Mouse (Mus musculus): ENCODE data around the gene Dscam.

Gene Dscam

DNA sequence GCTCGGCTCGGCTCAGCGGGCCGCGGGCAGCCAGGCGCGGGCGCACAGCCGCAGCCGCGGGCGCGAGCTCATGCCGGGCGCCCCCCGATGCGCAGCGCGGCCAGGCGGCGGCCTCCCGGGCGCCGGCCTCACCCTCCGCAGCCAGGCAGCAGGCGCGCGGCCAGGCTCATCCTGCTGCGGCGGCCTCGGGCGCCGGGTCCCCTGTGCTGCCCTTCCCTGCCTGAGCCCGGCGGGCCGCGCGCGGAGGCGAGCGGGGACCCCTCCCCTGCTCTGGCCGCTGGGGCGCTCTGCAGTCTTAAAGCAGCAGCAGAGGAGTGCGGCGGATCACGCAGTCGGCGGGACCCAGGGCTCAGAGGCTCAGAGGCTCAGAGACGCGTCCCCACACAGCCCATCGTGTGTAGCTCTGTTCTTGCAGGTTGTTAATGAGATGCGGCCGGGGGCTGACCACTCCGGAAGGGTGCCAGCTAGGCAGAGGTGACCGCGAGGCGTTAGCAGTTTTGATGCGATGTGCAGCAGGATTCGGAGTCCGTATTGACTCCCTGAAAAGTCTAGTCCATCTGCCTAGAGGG is at the start of gene Dscam:
Gene Dscam, minus strand, starts transcription at position 240 of the 569 bp plus-strand sequence.
- no peak for ATAC-seq (ENCODE audit: insufficient number of reproducible peaks, low FRiP score, low TSS enrichment)

DNA sequence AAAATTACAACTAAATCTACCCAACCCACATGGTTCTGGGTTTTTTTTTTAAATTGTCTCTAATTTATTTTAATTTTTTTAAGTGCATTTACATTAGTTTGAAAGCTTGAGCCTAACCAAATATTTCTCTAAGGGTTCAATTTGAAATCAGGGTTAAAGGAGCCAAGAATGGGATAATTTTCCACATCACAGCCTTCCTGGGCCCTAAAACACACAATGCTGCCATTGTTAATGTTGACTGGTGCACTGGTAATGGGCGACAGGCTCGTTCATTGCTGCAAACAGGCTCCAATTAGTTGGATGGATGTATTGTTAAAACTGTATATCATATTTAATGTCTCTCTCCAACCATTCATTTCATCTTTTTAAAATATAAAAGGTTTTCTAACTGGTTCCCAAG is 48.8 kb upstream of the Dscam start:
- no peak for ATAC-seq (ENCODE audit: insufficient number of reproducible peaks, low FRiP score, low TSS enrichment)

DNA sequence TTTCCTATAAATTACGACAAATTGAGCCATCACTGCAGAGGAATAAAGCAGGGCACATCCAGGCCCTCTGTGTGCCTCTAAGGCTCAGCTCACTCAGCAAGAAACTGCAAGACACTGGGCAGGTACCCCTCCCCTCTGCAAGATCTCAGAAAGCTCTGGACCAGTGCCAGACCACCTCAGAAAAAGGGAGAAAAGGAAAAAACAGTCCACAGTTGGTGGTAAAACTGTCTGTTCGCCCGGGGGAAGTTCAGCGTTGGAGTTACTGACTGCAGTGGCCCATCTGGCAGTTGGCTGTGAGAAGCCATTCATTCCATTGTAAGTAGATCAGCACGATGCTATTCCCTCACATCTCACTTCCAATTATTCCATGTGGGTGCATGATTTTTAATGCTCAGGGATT is 39.4 kb upstream of the Dscam start:
- no peak for ATAC-seq (ENCODE audit: insufficient number of reproducible peaks, low FRiP score, low TSS enrichment)

DNA sequence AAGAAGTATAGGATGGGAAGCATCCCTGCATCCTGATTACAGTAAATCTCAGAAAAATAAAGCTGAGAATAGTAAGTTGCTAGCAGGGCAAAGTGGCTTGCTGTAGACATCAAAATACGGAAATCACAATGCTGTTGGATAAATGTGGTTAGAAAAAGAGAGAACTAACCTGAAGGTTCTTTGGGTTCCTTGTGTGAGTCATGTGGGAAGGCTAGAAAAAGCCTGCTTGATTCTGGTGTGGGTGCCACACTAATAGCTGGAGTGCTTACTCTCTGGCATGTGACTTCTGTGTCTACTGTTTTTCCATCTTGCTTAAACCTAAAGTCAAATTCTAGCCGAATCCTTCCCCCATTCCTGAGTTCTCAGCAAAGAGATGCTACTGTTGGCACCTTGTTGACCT is 37.7 kb upstream of the Dscam start:
- no peak for ATAC-seq (ENCODE audit: insufficient number of reproducible peaks, low FRiP score, low TSS enrichment)

DNA sequence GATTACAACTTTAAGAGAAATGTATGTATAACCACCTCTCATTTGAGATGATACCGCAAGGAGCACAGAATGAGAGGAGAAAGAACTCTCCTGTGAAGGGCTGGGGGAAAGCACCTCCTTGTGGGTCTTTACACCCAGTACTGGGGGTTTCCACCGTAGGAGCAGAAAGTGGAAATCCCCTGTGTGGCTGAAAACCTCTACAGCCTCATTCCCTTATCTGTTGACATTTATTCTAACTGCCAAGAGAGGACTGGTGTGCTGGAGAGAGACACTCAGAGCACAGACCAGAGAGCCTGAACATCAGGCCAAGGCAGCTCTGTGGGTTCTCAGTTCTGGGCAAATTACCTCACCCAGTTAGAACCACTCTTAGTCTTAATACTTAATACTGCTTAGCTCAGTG is 33.5 kb upstream of the Dscam start:
- no peak for ATAC-seq (ENCODE audit: insufficient number of reproducible peaks, low FRiP score, low TSS enrichment)

DNA sequence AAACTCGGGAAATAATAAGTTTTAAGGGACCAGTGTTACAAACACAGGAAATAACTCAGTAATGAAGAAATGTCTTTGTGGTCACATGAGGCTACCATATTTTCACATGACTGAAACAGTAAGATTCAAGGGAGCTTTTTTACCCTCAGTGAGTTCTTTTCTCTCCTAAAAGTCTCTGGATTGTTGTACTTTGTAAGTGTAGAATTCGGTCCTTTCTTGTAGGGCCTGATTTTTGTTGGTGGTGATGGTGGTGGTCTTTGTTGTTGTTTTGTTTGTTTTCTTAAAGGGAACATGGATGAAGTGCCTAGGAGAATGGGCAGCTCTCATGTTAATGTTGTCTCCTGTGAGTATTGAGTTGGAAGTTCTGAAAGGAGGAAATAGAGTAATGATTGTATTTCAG is 33.0 kb upstream of the Dscam start:
- no peak for ATAC-seq (ENCODE audit: insufficient number of reproducible peaks, low FRiP score, low TSS enrichment)

DNA sequence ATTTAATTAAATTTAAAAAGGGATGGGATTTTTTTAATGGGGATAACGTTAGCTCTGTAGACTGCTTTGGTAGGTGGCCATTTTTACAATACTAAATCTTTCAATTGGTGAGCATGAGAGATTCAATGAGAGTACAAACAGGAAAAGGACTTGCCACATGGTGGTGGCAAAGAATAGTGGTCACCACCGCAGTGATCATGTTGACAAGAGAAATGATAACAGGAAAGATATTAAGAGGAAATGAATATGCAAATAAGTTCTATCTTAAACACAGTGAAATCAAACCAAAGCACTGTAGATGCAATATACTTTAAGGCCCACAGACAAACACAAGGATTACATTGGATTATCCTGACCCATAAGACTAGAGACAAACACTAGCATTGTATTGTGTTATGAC is 24.1 kb upstream of the Dscam start:
- ATAC-seq (ENCODE audit: insufficient number of reproducible peaks, low FRiP score, low TSS enrichment), result no peak

DNA sequence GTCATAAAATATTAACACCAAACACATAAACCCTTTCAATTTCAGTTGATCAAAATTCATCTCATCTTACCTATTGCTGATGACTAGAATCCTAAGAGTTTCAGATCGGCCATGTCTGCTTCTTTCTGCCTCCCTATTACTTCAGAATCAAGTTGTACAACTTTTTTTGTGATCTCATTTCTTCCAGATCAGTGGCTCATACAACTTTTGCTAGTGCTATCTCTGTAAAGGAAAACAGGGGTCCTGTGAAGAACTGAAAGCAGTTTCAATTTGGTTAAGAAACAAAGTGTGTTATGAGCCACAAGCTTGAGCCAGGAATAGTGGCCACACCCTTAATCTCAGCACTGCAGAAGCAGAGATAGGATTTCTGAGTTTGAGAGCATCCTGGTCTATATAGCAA is 23.6 kb upstream of the Dscam start:
- no peak for ATAC-seq (ENCODE audit: insufficient number of reproducible peaks, low FRiP score, low TSS enrichment)

DNA sequence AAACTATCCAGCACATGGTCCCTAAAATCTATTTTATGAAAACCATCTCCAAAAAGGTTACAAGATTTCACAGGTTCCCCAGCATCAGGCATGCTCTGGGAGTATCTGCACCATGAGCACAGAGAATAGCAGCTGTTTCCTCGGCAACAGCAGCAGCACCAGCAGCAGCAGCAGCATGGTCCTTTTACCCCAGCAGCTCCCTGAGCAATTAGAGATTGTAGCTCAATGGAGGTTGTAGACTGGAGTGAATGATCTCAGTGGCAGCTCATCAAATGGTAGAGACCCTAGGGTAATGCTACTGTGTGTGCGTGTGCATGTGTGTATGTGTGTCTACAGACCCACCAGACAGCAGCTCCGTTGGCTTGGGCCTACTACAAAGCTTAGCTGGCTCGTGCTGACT is 21.7 kb upstream of the Dscam start:
- ATAC-seq (ENCODE audit: insufficient number of reproducible peaks, low FRiP score, low TSS enrichment), result no peak

DNA sequence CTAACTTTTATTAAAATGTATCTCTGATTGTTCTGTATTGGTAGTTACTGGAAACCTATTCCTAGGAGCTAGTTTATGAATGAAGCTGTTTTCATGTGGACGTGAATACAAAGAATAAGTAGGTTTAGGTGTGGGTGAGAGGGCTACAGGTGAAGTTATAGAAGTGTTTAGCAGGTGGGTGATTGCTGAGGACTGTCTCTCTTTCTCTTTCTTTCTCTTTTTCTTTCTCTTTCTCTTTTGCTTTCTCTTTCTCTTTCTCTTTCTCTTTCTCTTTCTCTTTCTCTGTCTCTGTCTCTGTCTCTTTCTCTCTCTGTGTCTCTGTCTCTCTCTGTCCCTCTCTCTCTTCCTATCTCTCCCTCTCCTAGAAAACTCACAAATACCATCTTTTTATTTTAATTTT is 20.1 kb upstream of the Dscam start:
- ATAC-seq (ENCODE audit: insufficient number of reproducible peaks, low FRiP score, low TSS enrichment), result no peak

DNA sequence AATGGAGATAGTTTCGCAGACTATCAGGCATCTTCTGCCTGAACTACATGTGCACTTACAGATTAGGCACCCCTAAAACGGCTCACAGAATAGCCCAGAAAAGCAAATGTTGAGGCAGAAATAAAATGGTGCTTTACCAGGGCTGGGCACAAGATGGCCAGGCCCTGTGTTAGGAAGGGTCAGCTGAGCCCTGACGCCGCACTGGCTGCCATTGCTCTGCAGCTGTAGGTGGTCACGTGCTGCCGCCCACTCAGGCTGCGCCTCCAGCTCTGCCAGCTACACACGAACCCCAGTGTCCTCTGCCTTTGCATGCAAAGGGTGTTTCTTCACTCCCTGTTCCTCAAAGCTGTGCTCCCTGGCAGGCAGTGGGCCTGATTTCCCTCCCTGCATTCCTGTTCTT is 948 bp upstream of the Dscam start:
- ATAC-seq (ENCODE audit: insufficient number of reproducible peaks, low FRiP score, low TSS enrichment), result no peak

DNA sequence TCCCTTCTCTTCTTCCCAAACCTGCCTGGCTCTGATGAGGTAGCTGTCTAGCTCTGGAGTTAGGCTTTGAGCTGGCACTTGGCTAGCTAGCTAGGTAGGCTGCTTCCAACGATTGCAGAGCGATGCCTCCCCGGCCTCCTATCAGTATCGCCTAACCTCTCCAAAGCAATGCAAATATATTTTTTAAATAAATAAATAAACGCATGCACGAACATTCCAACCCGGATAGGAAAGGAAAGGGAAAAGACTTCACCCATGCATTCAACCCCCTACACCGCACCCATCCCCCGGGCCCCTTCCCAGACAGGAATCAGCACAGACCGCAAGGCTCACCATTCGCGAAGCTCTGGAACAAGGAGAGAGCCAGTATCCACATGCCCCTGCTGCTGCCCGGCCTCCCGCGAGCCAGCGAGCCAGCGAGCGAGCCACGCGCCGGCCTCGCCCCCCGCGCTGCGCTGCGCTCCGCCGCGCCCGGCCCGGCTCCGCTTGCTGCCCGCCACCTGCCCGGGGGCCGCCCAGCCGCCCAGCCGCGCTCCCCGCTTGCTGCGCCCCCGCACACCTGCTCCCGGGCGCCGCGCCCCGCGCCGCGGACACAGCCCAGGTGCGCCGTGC is 545 bp downstream of the Dscam start:
- ATAC-seq (ENCODE audit: insufficient number of reproducible peaks, low FRiP score, low TSS enrichment), result no peak

DNA sequence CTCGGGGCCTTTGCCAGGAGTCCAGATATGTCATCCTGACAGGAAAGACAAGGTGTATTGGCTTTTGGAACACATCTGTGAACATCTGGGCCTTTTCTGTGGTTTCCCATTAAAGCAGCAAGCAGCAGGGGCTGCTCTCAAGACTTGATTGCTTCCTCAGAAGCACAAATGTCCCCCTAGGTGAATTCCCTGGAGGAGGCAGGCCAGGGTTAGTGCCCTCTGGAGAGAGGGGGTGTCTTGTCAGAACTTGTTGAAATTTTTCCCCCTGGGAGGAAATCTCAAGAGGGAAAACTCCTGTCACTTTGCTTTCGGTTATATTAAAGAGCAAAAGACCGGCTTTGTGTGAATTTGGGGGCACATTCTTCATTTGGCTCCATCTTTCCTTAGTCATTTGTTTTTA is 1.9 kb downstream of the Dscam start:
- no peak for ATAC-seq (ENCODE audit: insufficient number of reproducible peaks, low FRiP score, low TSS enrichment)

DNA sequence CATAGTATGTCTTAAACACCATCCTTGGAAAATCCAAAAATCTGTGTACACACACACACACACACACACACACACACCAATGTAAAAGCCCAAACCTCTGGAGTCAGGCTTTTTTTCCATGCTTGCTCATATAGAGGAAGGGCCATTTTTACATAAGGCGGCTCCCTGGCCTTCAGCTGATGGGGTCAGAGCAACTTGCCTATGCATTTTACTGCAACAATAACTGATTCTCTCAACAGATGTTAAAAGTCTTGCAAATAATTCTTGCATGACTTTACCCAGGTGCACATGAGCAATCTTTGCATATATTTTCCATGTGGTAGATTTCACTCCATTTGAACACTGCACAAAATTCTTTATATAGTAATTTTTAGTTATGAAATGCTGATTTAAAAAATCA is 2.5 kb downstream of the Dscam start:
- no peak for ATAC-seq (ENCODE audit: insufficient number of reproducible peaks, low FRiP score, low TSS enrichment)

DNA sequence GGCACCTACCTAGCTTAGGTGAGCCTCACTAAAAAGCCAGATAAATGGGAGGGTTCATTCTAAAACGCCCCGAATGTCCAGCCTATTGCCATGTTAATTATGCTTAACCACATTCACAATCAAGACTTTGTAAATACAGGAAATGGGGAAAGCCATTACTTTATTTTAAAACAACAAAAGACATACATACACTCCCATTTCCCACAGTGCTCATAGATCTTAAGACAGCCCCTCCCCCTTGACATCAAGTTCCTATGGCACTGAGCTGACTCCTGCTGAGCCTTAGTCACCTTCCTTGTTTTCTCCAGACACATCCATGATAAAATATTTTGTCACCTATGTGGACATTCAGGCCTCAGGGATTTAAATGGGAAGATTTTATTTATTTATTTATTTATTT is 4.4 kb downstream of the Dscam start:
- no peak for ATAC-seq (ENCODE audit: insufficient number of reproducible peaks, low FRiP score, low TSS enrichment)

DNA sequence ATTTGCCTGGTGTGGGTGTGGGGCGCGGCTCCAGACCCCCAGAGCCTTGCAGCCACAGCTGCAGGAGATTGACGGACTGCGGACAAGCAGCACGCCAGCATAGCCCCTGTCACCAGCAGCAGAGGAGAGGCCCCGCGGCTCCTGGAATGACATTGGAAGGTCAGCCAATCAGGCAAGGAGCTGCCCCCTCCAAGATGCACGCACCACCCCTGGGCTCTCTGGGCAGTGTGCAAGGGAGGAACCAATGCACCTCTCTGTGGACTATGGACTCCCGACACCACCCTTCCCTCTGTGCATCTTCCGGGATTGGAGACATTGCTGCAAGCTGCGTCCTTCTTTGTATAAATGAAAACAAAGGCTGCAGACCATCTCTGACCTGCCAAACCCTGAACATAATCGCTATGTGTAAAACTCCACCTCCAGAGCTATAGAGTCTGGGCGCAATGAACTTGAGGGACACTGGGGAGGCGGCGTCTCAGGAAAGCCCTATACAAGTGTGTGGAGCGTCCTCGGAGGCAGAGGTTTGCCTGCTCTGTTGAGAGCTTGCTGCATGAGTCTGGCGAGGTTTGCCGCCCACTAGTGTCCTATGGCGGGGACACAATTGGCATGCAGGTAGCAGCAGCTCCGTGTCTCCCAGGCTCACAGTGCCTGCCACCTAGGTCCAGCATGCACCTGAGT is 5.0 kb downstream of the Dscam start:
- ATAC-seq (ENCODE audit: insufficient number of reproducible peaks, low FRiP score, low TSS enrichment), result peak; percentile 87

DNA sequence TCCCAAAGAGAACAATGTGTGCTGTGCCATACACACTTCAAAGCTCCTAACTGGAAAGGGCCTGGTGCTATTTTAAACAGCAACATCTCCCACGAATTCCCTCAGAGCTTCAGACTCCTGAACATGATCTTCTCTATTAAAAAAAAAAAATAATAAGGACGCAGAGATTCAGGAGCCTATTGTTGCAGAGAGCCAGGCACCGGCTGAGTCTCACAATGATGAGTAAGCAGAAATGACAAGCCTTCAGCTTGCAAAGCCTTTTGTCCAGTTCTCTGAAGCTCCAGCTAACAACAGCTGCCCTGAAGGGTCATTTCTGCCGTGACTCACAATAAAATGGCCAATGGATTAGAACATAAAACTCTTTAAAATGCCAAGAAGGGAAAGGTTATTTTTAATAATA is 12.3 kb downstream of the Dscam start:
- ATAC-seq (ENCODE audit: insufficient number of reproducible peaks, low FRiP score, low TSS enrichment), result no peak

DNA sequence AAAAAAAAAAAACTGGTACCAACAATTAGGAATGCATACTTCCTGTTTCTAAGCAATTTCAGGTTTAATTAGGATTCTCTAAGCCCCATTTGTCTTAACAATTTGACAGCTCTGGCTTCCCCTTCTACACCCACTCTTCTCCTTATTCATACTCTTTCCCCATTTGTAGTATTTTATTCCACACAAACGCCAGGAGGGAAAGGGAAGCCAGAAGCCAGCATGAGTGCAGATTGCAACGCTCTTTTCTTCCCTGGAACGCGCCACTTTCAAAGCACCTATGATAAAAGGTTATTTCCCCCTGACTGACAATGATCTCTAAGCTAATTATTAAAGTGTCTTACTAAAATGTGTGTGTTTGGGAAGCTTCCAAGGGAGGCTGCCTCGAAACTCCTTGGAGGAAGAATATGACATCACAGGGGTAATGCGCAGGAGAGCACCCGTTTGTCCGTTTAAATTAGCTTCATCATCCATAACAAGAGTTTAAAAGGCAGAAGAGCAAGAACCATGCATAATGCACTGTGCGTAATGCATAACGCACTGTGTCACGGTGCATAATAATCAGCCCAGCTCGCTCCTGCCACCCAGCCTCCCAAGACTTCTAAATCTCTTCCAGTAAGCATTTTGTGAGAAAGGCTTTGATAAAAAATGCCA is 25.9 kb downstream of the Dscam start:
- no peak for ATAC-seq (ENCODE audit: insufficient number of reproducible peaks, low FRiP score, low TSS enrichment)

DNA sequence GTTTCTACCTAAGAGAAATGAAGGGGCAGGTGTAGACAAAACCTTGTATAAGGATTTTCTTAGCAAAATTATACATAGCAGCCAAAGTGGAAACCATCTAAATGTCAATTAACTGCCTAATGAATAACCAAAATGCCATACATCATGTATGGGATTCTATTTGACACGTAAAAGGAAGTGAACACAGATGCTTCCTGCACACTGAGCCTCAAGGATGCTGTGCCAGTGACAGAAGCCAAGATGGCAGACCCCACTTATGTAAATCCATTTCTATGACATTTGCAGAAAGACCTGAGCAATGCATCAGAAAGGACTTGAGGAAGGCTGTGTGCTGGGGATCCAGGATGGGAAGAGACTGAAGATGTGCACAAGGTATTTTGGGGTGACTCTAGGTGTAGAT is 28.6 kb downstream of the Dscam start:
- no peak for ATAC-seq (ENCODE audit: insufficient number of reproducible peaks, low FRiP score, low TSS enrichment)

DNA sequence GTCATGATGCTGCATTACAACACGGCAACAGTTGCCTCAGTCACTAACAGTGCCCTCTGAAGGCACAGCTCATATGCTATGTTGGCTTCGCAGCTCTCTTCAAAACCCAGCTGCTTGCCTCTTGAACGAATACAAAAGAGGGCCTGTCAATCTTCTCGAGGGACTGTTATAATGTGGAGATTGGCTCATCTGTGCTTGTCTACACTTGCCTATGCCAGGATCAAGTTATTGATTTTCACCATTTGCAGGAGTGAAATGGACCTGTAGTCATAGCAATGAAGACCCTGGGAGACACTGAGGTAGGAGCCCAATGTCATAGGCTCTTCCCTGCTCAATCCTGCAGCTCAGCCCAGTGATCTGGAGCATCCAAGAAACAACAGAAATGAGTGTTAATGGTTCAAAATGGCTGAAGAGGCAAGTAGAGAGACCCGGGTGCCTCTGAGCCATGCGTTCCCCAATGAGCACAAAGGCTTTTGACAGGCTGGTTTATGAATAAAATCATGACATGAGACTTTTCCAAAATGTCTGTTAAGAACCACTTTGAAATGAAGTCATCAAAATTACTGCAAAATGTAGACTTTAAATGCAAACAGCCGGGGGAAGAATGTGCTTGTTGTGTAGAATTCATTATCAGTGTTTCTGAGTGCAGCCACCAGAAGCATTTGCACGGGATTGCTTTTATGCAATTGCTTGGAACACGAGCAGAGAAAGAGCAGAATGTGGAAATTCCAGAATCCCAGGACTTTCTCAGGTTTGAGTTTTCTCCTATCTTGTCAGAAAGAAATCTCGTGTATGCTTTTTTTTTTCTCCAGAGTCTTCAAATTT is 35.3 kb downstream of the Dscam start:
- no peak for ATAC-seq (ENCODE audit: insufficient number of reproducible peaks, low FRiP score, low TSS enrichment)

DNA sequence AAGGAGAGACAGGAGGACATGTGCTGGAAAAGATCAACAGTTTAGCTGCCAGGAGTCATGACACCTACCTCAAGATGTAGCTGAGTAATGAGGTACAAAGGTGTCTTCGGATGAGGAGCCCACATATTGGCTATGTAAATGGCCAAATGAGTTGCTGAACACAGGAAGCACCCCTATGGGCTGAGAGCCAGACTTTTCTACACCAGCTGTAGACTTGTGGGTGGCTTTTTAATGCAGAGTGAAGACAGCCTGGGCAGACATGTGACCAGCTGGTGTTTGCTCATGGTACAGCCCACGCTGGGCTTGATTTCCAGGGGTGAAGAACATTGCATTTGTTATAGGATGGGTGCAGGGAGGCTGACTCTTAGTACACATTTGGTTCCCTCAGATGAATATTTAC is 43.3 kb downstream of the Dscam start:
- ATAC-seq (ENCODE audit: insufficient number of reproducible peaks, low FRiP score, low TSS enrichment), result no peak

Data from cerebellum, adult (tissue).